Mouse (Mus musculus) thymus, adult 2 months (tissue): ENCODE measurements around the gene Igfbp2.

Source experiments
- CTCF ChIP-seq: fragments of 200-500 bp; IDR thresholded peaks from 2 replicates; pipeline ENCODE4 v1.5.1; 2012; ENCODE audit warnings: mild to moderate bottlenecking, control low read depth, low read length, moderate library complexity, borderline replicate concordance; ENCODE audit not compliant: control insufficient read depth, poor library complexity, insufficient read depth; ENCODE audit errors: extremely low read depth
- POLR2A ChIP-seq: fragments of 200-500 bp; IDR thresholded peaks from 2 replicates; pipeline ENCODE4 v1.6.1; 2012; ENCODE audit warnings: mild to moderate bottlenecking, low read length, control low read depth, moderate library complexity; ENCODE audit not compliant: control insufficient read depth, poor library complexity, insufficient read depth; ENCODE audit errors: extremely low read depth

- TF ChIP-seq POLR2A (no peak), CTCF (no peak)
Observed at GRCm38 (mm10) chr1:72824707-72825101, 401 bp downstream of the Igfbp2 start.
